Mouse (Mus musculus): Measurements from ENCODE around the gene Stx4a. TPM values are rescaled to one million over a fixed set of nuclear protein-coding genes. Genes with fewer than 3 reads are reported as not detected.
"Not testable (repeated sequence)": the region's sequence is repeated elsewhere in the genome, so short reads cannot be mapped to it uniquely, and the experiment has no call there.

The Stx4a gene
- 10 to 100 TPM; 46.4 to 47.2 TPM for total RNA-seq (2021)
- long read RNA-seq, experiment 1, transcript Stx4a-201 (11 exons, 1,456 nt) = major isoform, 10 of 17 reads
- long read RNA-seq, experiment 1, partial matches to known transcripts = 6 of 17 reads
- long read RNA-seq, experiment 1, other reads (novel, unspliced or antisense) = 1 of 17 reads
- long read RNA-seq, experiment 2, transcript Stx4a-201 (11 exons, 1,456 nt) = major isoform, 6 of 13 reads
- long read RNA-seq, experiment 2, partial matches to known transcripts = 3 of 13 reads
- long read RNA-seq, experiment 2, other reads (novel, unspliced or antisense) = 3 of 13 reads

DNA sequence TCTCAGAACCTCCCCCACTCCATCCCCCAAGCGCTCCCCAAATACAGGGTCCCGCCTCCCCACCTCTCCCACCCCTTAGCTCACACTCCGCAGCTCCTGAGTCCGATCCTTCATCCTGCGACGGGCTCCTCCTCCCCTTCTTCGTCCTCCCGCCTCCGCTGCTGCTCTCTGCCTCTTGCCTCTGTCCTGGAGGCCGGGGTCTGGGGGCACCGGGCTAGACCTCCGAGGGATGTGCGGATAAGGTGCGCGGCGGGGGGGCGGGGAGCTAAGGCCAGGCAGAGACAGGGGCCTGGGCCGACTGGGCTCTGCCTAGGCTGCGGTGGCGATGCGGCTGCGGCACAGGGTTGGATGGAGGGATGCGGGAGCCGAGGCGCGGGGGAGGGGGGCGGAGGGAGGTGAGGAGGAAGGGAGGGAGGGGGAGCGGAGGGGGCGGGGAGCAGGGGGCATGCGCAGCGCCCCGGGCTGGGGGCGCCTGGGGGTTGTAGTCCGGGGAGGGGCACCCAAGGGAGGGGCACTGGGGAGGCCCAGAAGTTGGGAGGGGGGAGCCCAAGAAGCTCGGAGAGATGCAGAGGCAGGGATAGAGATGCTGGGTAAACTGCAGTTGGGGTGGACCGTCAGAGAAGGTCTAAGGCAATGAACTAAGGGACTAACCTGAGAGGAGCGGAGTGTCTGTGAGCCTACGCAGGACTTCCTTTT is at the start of gene Stx4a, which contains the start of gene Stx1b:
TSS of gene Stx4a (plus strand) at position 119 of the 696 bp plus-strand sequence.
TSS of gene Stx1b (minus strand) at position 374 of the 696 bp plus-strand sequence.
- peak; percentile 39 for DNase-seq

DNA sequence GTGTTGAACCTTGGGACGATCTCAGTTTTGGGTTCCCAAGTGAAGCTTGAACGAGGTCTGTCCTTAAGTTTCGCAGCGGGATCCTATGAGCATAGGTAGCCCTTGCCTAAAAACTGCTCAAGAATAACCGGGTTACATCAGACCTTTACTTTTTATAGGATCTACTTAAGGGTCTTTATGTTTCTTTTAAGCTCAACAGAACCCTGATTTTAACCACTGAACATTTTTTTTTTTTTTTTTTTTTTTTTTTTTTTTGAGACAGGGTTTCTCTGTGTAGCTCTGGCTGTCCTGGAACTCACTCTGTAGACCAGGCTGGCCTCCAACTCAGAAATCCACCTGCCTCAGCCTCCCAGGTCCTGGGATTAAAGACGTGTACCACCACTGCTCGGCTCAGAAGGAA is 48.3 kb upstream of the Stx4a start:
- not testable (repeated sequence) for DNase-seq

DNA sequence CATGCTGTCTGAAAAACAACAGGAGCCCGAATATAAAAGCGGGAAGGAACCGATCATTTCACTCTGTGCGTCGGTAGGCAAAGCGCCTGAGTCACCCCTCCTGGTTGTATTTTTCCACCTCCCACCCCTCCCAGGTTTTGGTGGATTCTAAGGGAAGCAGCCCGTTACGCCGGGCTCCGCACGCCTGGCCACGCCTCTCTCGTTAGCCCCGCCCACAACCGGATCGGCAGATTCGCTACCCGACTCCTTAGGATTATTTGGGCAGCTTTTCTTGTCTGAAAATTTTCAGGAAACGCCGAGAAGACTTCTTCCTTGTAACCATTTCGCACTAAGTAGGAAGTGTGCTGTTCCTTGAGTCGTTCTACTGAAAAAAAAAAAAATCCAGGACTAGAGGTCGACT is 47.7 kb upstream of the Stx4a start, which contains the start of gene Setd1a:
TSS of gene Setd1a (plus strand) at position 245 of the 400 bp plus-strand sequence.
- peak; percentile 77 for DNase-seq

DNA sequence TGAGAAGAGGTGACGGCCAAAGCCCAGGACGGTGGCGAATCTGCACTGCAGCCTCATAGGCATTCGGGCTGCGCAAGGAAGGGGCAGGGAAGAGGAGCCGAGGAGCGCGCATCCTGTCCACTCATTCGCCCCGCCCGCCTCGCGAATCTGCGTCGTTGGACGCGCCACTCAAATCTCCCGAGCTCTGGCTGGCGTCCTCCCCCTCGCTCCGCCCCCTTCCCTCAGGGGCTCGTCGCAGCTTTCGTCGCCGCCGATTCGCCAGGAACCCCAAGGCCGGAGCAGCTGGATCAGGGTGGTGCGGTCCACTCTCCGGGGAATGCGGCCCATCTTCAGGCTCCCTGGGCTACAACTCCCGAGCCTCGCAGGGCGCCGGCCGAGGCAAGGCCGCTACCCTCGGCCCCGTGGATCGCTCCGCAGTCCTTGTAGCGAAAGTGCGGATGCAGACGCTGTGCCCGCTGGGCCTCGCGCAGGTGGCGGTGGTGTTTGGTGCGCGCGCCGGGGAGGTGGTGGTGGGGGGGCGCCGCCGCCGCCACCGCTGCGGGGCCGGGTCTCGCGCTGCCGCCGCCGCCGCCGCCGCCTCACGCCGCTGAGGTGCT is 47.1 kb upstream of the Stx4a start:
- peak; percentile 96 for DNase-seq

DNA sequence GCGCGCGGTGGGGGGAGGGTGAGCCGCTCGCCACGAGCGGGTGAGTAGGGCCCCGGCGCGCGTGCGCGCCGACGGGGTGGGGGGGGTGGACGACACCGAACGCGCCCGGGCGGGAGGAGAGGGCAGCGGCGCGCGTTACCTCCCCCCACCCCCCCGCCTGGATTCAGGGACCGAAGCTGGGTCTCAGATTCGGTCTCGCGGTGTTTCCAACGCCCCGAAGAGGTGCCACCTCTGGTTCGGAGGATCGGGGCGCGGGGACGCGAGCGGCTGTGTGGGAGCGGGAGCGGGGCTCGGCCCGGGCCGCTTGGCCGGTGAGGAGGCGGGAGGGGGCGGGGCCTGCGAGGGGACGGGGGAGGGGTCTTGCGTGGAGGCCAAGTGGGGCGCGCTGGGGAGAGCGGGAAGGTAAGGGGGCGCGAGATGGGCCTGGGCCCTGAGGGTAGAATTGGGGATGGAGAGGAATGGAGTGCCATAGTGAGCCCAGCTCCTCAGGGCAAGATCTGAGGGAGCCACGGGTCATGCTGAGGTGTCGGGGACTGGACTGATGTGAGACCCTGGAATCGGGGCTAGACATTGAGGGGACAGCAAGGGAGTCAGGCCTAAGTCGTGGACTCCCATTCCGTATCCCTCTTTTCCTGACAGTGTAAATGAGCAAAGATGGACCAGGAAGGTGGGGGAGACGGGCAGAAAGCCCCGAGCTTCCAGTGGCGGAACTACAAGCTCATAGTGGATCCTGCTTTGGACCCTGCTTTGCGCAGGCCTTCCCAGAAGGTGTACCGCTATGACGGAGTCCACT is 46.4 kb upstream of the Stx4a start:
- peak; percentile 60 for DNase-seq

DNA sequence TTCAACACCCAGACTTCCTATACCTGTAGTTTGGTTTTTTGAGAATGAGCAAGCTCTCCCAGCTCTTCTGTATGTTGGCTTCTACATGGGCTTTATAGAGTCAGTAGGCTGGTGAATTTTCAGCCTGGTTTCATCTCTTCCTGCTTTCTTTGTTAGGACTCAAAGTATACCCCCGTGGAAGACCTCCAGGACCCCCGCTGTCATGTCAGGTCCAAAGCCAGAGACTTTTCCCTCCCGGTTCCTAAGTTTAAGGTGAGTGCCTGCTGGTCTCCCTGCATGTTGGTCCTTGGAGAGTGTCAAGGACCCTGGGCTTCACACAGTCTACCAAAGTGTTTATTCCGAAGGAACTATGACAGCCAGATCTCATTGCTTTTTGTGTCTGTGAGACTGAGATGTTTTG is 45.7 kb upstream of the Stx4a start:
- no peak for DNase-seq

DNA sequence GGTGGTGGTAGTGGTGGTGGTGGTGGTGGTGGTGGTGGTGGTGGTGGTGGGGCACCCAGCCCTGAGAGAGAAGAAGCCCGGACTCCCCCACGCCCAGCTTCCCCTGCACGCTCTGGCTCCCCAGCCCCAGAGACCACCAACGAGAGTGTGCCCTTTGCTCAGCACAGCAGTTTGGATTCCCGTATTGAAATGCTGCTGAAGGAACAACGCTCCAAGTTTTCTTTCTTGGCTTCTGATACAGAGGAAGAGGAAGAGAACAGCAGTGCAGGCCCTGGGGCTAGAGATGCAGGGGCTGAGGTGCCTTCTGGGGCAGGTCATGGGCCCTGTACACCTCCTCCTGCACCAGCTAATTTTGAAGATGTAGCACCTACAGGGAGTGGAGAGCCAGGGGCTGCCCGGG is 38.8 kb upstream of the Stx4a start, which contains the start of gene Gm49388:
TSS of gene Gm49388 (plus strand) at position 301 of the 400 bp plus-strand sequence.
- no peak for DNase-seq

DNA sequence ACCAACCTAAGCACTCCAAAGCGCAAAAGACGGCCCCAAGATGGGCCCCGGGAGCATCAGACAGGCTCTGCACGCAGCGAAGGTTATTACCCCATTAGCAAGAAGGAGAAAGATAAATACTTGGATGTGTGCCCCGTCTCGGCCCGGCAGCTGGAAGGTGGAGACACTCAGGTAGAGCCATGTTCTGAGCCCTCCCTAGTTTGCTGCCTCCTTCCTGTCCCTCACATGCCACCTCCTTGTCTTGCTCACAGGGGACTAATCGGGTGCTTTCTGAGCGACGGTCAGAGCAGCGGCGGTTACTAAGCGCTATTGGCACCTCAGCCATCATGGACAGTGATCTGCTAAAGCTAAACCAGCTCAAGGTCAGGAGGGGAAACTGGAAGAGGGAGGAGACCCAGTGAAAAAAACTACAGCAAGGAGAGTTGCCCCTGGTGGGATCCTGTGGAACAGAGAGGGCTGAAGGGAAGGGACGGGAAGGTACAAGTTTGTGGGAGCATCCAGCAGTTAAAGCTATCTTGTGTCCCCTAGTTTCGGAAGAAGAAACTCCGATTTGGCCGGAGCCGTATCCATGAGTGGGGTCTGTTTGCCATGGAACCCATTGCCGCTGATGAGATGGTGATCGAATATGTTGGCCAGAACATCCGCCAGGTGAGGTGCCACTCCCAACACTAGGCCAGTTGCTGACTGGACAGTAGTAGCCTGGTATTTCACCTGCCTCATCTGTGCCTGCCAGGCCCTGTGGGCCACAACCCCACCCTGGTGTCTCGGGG is 26.8 kb upstream of the Stx4a start:
- no peak for DNase-seq

DNA sequence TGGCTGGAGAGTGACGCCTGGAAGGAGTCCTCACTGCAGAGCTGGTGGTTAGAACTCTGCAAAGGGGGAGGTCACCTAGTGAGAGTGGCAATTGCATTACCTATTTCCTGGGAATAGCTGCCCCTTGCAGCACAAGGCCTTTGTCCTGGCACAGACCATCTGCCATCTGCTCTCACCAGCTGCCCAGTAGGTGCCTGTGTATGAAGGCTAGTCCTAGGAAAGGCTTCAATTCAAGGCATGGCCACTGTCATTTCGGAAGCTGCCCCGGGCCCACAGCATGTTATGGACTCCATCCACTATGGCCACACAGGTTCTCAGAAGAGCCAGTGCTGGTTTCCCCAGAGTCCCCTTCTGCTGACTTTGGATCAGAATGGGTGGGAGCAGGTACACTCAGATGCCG is 25.5 kb upstream of the Stx4a start:
- DNase-seq = no peak

DNA sequence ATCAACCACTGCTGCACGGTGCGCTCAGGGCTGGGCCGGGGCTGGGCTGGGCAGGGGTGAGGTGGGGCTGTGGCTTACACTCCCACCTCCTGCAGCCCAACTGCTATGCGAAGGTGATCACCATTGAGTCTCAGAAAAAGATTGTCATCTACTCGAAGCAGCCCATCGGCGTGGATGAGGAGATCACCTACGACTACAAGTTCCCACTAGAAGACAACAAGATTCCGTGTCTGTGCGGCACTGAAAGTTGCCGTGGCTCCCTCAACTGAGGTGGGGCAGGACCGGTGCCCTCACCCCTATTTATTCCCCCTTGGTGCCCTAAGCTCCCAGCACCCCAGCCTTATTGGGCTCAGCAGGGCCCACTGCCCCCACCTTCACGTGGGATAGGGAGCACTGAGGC is 24.9 kb upstream of the Stx4a start:
- no peak for DNase-seq

DNA sequence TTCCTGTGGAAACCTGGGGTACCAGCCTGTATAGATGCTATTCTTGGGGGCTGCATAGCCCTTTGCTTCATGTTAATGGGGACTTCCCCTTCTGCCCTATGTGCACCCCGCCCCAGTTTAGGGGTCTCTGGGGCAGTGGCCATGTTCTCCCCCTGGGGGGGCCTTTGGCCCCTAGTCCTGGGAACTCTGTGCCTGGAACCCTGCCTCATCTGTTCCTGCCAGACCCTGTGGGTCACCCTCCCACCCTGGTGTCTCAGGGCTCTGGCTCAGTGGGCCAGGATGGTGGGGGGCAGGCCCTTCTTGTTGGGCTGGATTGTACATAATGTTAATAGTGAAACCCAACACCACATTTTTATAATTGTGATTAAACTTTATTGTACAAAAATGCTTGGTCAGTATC is 24.4 kb upstream of the Stx4a start:
- no peak for DNase-seq

DNA sequence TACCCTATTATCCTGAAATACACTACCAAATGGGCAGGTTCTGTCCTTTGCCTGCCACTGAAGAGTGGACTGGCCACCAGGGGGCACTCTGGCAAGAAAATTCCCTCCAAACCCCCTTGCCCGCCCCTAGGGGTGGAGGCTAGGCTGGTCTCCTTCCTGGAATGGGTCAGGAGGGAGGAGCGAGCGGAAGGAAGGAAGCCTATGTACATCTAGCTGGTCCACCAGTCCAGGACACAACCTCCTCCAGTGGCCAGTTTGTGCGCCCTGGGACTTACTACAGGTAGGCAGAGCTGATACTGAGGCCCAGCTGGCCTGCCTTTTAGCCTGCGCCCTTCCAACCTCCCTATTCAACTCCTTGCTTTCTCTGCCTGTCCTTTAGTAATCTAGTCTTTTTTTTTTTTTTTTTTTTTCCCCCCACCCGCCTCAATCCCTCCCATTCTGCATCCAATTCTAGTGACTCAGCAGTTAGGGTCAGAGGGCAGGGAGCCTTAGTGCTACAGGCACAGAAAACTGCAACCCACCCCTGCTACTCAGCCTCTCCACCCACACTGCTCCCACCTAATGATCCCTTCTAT is 23.6 kb upstream of the Stx4a start, which contains the start of gene Hsd3b7:
TSS of gene Hsd3b7 (plus strand) at position 170 of the 575 bp plus-strand sequence.
- peak; percentile 89 for DNase-seq

DNA sequence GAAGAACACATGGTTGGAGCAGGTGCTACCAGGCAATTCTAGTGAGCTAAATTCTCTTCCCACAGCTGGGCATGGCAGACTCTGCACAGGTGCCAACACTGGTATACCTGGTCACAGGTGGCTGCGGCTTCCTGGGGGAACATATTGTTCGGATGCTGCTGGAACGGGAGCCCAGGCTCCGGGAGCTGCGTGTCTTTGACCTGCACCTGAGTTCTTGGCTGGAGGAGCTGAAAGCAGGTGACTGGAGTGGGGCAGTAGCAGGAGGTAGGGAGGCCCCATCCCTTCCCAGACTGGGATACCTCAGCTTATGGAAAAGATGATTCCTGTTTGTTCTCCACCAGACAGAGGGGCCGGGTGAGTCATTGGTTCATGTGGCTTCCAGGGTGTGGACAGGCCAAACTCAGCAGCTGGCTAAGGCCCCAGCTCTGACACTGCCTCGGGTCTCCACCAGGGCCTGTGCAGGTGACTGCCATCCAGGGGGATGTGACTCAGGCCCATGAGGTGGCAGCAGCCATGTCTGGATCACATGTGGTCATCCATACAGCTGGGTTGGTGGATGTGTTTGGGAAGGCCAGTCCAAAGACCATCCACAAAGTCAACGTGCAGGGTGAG is 23.0 kb upstream of the Stx4a start:
- peak; percentile 45 for DNase-seq

DNA sequence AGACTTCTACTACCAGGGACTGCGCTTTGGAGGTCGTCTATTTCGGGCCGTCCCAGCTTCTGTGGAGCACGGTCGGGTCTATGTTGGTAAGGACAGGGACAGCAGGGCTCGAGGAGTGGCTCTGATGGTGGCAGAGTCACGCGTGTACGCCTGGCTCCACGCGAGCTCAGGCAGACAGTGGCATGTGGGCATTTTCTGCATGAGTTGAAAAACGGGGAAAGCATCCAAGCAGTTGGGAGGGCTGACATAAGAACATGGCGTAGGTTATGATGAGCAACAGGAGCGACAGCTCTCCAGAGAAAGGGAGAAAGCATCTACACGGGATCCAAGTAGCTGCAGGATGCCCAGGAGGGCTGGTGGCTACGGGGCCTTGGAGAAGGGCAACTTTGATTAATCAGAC is 21.8 kb upstream of the Stx4a start:
- no peak for DNase-seq

DNA sequence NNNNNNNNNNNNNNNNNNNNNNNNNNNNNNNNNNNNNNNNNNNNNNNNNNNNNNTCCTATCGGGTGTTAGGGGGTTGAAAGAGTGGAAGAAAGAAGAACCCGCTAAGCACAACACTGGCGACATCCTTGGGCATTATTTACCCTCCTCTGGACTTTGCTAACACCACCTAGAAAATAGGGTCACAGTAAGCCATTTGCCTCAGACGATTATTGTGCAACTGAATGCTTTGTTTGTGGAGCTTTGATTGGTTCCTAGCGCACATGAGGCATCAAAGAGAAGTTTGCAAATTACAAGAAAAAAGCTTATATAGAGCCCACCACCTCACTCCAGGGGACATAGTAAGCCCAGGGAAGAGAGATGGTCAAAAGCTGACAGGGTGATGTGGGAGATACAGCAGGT is 15.3 kb upstream of the Stx4a start:
- no peak for DNase-seq

DNA sequence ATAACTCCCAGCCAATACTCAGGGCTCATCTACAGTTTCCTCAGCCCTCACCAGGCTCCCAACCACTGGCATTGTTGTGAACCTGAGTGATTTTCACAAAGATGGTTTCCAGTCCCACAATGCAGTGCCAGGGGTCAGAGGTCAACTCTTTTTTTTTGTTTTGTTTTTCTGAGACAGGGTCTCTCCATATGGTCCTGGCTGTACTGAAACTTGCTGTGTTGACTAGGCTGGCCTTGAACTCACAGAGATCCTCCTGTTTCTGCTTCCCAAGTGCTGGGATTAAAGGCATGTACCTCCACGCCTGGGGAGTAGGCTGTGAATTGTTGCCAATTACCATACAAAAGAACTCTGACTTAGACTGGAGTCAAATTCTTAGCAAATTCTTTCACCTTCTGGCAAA is 14.2 kb upstream of the Stx4a start:
- no peak for DNase-seq

DNA sequence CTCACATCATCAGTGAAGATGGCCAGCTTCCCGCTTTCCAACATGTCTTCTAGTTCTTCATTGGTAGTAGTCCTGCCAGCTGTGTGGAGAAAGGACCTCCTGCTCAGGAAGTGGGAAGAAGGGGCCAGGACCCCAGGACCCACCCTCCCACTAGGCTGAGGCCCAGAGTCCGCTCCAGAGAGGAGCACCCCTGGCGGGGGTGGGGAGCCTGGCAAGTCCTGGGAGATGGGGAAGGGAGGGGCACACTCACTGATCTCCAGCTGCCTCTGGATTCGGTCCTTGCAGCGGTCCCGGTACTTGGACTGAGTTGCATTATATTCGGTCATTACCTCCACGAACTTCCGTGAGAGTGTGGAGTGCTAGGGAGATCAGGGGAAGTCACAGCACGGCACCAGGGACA is 13.4 kb upstream of the Stx4a start:
- DNase-seq = no peak

DNA sequence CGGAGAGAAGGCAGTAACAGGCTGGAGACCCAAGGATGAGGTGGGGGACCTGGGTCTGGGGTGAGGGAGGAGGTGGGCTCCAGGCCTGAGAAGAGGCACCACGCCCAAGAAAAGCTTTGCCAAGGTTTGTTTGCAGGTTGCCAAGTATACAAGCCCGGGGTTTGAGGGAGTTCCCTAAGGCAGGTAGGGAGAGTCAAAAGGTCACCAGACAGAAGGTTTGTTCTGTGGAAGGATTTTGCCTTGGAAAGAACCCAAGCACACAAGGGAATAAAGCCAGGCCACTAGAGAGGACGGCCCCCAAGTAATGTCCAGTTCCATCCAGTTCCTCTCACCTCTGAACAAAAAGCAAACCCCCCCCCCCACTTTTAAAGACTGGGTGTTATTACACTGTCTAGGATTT is 12.9 kb upstream of the Stx4a start:
- no peak for DNase-seq

DNA sequence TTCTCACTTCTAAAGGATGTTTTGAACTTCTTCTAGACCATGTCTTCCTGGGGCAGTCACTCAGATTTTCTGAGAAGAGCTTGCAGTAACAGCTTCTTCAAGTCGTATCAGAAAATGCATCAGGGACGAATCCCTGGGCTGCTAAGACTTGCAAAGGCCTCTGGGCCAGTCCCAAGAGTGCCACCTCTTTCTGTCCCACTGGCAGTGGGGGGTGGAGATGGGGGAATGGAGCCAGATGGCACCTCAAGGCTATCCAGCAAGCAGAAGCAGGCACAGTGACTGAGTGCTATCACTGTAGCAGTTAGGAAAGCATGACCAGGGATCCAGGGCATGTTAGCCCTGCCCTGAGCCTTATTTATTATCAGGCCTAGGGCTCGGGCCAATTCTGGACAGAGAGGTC is 11.8 kb upstream of the Stx4a start:
- DNase-seq = no peak

DNA sequence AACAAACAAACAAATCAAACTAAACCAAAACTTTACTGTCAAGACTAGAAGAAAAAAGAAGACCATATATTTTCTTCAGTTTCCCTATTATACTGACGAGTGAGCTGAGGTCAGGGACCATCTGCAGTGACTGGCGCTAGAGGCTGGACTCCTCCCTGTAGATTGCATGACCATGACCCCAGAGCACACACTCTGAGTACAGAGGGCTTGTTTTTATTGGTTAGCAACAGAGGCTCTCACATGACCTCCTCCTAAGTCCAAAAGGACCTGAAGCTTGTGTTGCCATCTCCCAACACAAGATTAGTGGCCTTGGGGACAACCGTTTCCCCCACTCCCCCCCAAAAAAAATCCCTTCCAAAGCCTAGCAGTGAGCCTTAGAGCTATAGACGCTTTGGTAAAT is 10.3 kb upstream of the Stx4a start:
- DNase-seq = no peak
